Mouse (Mus musculus) retina, adult 2 months (tissue): ENCODE measurements around the gene Zan.
A peak's percentile ranks its signal among the peaks of the same experiment; 100 is the strongest.

Experiments
- DNase-seq: peaks from one replicate; pipeline ENCODE4 v3.0.0-alpha.2; 2012; ENCODE audit warnings: low read depth, low spot score

Gene Zan

GRCm38 (mm10) chr5:137476964-137477363 is at the start of gene Zan:
Gene Zan (minus strand): TSS chr5:137477064.
- DNase-seq, result no peak

GRCm38 (mm10) chr5:137526192-137526936 is 49.5 kb upstream of the Zan start:
- no peak for DNase-seq

GRCm38 (mm10) chr5:137525511-137525910 is 48.6 kb upstream of the Zan start:
- DNase-seq, result no peak

GRCm38 (mm10) chr5:137524671-137525070 is 47.8 kb upstream of the Zan start:
- no peak for DNase-seq

GRCm38 (mm10) chr5:137524251-137524515 is 47.3 kb upstream of the Zan start:
- no peak for DNase-seq

GRCm38 (mm10) chr5:137523396-137524250 is 46.8 kb upstream of the Zan start:
- DNase-seq, result no peak

GRCm38 (mm10) chr5:137522711-137523110 is 45.8 kb upstream of the Zan start:
- DNase-seq, result no peak

GRCm38 (mm10) chr5:137521861-137522260 is 45.0 kb upstream of the Zan start:
- DNase-seq, result no peak

- DNase-seq, result no peak
Observed at GRCm38 (mm10) chr5:137519691-137520550, 43.1 kb upstream of the Zan start.

- no peak for DNase-seq
Observed at GRCm38 (mm10) chr5:137518436-137518835, 41.6 kb upstream of the Zan start, which contains the start of gene Gigyf1. Gene Gigyf1 (plus strand): TSS chr5:137518548.

GRCm38 (mm10) chr5:137514811-137515210 is 37.9 kb upstream of the Zan start:
- no peak for DNase-seq

GRCm38 (mm10) chr5:137513951-137514721 is 37.3 kb upstream of the Zan start:
- no peak for DNase-seq

GRCm38 (mm10) chr5:137512847-137513794 is 36.3 kb upstream of the Zan start:
- DNase-seq, result no peak

GRCm38 (mm10) chr5:137511706-137512105 is 34.8 kb upstream of the Zan start:
- no peak for DNase-seq

GRCm38 (mm10) chr5:137510573-137511390 is 33.9 kb upstream of the Zan start:
- DNase-seq, result no peak

- peak; percentile 37 for DNase-seq
Observed at GRCm38 (mm10) chr5:137510014-137510501, 33.2 kb upstream of the Zan start.

- DNase-seq, result no peak
Observed at GRCm38 (mm10) chr5:137504041-137504440, 27.2 kb upstream of the Zan start.

- no peak for DNase-seq
Observed at GRCm38 (mm10) chr5:137502667-137503110, 25.8 kb upstream of the Zan start.
